Mouse (Mus musculus) right cerebral cortex, postnatal 25 days (tissue): ENCODE measurements around the gene Tnpo3.

Source experiments
- DNase-seq: peaks from one replicate; pipeline ENCODE4 v3.0.0; 2022

Gene Tnpo3

GRCm38 (mm10) chr6:29526281-29527251 lies 83.1 kb downstream of the Tnpo3 start, which contains the start of gene Irf5:
Gene Irf5 (plus strand): TSS chr6:29526625.
- DNase-seq, result no peak

GRCm38 (mm10) chr6:29525256-29525655 lies 84.4 kb downstream of the Tnpo3 start:
- DNase-seq, result no peak

- DNase-seq, result no peak
Measured at GRCm38 (mm10) chr6:29524034-29524489, 85.6 kb downstream of the Tnpo3 start.

- DNase-seq, result no peak
Measured at GRCm38 (mm10) chr6:29523301-29524033, 86.2 kb downstream of the Tnpo3 start.

GRCm38 (mm10) chr6:29522626-29523300 lies 86.9 kb downstream of the Tnpo3 start:
- DNase-seq, result no peak

- peak; percentile 59 for DNase-seq
Measured at GRCm38 (mm10) chr6:29517139-29517538, 92.5 kb downstream of the Tnpo3 start.

- no peak for DNase-seq
Measured at GRCm38 (mm10) chr6:29513284-29513683, 96.4 kb downstream of the Tnpo3 start.

GRCm38 (mm10) chr6:29509086-29509485 lies 100.6 kb downstream of the Tnpo3 start:
- DNase-seq, result no peak

GRCm38 (mm10) chr6:29507447-29508309 lies 102.0 kb downstream of the Tnpo3 start, which contains the start of gene Kcp:
Gene Kcp (minus strand): TSS chr6:29507952.
- DNase-seq, result no peak

GRCm38 (mm10) chr6:29506834-29507233 lies 102.9 kb downstream of the Tnpo3 start:
- DNase-seq, result no peak

GRCm38 (mm10) chr6:29505493-29505892 lies 104.2 kb downstream of the Tnpo3 start:
- no peak for DNase-seq

GRCm38 (mm10) chr6:29501599-29501998 lies 108.1 kb downstream of the Tnpo3 start:
- no peak for DNase-seq

- DNase-seq, result no peak
Measured at GRCm38 (mm10) chr6:29500810-29501209, 108.9 kb downstream of the Tnpo3 start.

GRCm38 (mm10) chr6:29500177-29500576 lies 109.5 kb downstream of the Tnpo3 start:
- no peak for DNase-seq

- DNase-seq, result no peak
Measured at GRCm38 (mm10) chr6:29497791-29498190, 111.9 kb downstream of the Tnpo3 start.

- no peak for DNase-seq
Measured at GRCm38 (mm10) chr6:29496270-29496669, 113.4 kb downstream of the Tnpo3 start.

- DNase-seq, result no peak
Measured at GRCm38 (mm10) chr6:29494101-29494500, 115.6 kb downstream of the Tnpo3 start.
